Mouse (Mus musculus) cerebral cortex, adult 2 months (tissue): ENCODE data around the gene Pbrm1.

Source experiments
- WGBS: fragments of 180-500 bp; shearing (Covaris S2); methylation state at CpG from one replicate; pipeline ENCODE4 v1.1.7; 2018; 5-methylcytosine and 5-hydroxymethylcytosine counted together

The Pbrm1 gene

DNA sequence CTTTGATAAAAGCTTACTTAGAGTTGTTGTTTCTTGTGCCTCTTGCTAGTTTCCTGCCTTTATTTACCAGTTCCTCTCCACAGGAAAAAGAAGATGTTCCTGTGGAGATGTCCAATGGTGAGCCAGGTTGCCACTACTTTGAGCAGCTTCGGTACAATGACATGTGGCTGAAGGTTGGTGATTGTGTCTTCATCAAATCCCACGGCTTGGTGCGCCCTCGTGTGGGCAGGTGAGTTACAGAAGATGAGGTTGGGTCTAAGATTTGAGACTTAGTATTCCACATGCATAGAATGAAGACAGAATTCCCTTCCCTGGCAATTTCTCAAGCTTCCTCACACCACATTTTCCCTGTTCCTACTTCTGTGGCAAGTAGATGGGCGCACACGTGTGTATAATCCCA lies 68.5 kb downstream of the Pbrm1 start:
- 85% methylated on average over 6 of the region's 6 CpGs for WGBS

DNA sequence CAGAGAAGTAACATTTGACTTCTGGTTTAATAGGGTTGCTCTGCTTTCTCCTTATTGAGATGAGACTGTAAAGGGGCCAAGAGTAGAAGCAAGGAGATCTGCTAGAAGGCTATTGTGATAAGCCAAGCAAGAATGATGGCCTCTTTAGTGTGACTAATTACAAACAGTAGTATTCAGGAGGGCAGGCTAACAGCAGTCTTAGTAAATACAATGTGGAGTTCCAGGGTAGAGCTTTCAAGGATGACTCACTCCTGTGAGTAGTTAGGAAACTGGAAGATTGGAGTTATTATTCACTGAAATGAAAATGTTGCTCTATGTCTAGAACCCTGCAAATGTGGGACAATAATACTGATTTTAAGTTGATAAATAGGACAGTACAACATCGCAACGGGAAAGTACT lies 69.6 kb downstream of the Pbrm1 start:
- WGBS = 78% methylated on average over 2 of the region's 2 CpGs

DNA sequence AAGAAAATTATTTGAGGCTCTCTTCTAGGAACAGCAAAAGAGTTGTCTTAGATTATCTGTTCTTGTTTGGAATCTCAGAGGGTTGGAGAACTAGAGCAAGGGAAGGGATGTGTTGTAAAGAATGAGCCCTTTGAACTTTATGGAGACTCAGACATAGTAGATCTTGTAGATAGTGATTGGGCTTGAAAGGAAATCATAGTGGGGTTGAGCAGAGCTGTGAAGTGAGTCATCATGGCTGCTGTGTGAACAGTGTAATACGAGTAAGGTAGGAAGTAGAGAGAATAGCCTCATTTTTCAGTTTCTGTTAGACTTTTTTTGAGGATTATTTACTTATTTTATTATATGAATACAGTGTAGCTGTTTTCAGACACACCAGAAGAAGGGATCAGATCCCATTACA lies 71.0 kb downstream of the Pbrm1 start:
- 60% methylated on average over 1 of the region's 1 CpGs for whole genome bisulfite sequencing

DNA sequence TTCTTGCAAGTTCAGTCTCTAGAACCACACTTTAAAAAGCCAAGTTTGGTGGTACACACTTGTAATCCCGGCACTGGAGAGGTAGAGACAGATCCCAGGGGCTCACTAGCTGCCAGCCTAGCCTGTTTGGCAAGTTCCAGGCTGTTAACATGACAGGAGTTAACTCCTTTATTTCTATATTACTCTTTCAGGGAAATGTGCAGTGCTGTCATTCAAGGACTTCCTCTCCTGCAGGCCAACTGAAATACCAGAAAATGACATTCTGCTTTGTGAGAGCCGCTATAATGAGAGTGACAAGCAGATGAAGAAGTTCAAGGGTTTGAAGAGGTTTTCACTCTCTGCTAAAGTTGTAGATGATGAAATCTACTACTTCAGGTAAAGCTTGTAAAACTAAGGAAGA lies 86.2 kb downstream of the Pbrm1 start:
- WGBS = 97% methylated on average over 2 of the region's 2 CpGs

DNA sequence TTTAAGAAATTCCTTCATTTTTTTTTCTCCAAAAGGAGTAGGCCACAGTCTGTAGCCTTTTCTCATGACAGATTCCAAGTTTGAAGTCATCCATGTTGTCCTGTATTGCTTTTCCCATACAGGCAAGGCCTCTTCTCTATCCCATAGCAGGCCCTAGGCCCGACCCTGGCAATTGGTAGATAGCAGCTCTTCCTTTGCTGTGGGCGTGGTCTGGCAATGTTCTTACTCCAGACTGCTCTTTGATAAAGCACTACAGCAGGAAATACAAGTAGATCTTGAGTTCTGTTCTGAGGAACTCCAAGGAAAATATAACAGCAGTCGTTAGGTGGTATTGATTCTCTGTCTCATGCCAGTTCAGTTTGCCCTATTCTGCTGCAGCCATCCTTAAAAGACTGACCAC lies 91.7 kb downstream of the Pbrm1 start:
- WGBS = 75% methylated on average over 3 of the region's 3 CpGs

DNA sequence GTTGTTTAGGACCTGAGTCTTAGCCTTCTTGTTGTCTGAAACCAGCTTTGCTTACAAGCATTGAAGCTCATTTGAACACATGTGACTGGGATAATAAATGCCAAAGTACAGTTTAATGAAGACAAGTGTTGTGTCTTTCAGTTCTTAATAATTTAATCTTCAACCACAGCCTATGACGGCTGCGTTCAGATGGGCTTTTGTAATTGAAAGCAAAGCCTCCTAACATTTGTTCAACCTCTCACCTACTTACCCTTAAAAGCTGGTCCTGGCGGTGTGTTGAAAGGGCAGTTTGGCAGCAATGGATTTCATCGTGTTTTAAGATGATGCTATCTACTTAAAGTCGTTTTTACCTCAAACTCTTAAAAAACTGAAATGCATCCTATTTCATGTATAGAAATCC lies 93.2 kb downstream of the Pbrm1 start:
- WGBS = 84% methylated on average over 5 of the region's 5 CpGs

DNA sequence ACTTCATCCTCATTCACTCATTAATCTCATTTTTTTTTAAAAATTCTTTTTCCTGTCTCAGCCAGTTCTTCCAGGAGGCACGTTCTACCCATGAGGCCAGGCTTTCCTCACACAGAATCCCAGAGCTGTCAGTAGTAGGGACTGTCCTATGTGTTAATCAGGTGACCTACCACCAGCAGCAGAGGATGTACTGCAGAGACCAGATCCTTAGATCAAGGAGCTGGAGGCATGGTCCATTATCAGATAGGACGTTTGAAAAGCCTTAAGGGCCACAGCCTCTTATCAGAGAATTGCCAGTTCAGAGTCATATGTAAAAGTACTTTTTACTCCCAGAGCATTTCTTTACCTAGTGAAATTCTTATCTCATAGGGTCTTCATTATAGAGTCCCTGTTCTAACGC lies 95.1 kb downstream of the Pbrm1 start:
- WGBS = 87% methylated on average over 3 of the region's 3 CpGs

DNA sequence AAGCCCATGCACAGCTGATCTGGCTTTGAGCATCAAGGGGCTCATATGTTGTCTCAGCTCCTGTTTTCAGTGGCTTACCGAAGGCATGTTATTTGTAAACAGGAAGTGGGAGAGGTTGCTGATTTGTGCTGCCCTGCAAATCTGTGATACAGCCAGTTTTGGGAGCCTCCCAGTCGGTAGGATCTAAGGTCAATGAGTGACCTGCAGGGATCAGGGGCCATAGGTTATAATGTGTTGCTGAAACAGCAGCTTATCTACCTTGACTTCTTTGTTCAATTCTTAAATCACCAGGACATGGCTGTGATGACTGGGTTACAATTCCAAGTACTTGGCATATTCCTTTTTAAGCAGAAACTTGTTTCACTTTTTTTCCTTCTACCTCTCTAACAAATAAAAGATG lies 96.6 kb downstream of the Pbrm1 start:
- WGBS = 70% methylated on average over 2 of the region's 2 CpGs

DNA sequence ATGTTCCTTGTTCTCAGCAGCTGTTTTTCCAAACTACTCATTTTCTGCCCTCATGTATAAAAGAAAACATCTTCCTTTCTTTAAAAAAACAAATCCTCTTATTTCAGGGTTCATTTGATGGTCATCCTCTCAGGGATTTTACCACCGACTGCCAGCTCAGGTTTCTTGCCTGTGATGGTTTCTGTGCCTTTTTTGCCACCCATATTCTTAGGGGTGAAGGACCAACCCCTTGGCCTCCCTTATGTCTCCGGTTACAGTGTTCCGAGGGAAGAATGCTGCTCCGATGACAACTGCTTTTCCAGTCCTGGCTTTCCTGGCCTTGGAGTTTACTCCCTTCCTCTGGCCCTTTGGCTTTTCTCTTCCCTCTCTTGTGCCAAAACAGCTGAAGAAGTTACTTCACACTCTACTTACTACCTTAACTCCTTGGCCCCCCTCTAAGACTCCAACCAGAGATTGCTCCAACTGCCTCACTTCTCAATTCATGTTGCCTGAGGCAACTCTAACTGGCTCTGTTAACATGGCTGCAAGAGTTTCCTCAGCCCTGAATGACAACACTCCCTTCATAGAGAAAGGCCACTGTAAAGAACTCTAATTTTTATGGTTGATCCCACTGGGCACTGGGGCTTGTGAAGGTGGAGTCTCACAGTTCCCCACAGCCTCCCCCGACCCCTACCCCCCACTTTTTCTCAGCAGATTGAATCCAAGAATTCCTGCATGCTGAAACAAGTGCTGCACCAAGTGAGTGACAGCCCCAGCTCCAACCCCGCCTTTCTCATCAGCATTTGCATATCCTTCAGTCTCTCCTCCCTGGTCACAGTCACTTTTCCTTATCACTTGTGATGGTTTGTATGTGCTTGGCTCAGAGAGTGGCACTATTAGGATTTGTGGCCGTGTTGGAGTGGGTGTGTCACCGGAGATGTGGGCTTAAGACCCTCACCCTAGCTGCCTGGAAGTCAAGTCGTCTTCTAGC lies 106.5 kb downstream of the Pbrm1 start:
- WGBS = 65% methylated on average over 9 of the region's 9 CpGs

DNA sequence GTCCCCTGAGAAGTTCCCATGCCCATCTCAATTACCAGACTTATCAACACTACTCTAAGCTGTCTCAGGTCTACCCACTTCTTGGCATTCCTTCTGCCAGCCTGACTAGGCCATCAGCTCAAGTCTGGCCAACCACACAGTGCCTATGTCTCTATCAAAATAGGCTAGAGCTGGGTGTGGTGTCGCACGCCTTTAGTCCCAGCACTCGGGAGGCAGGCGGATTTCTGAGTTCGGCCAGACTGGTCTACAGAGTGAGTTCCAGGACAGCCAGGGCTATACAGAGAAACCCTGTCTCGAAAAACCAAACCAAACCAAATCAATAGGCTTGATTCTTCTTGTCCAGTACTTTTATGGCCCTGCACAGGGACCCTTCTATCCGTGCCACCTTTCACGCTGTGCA lies 107.9 kb downstream of the Pbrm1 start:
- 89% methylated on average over 8 of the region's 8 CpGs for WGBS

DNA sequence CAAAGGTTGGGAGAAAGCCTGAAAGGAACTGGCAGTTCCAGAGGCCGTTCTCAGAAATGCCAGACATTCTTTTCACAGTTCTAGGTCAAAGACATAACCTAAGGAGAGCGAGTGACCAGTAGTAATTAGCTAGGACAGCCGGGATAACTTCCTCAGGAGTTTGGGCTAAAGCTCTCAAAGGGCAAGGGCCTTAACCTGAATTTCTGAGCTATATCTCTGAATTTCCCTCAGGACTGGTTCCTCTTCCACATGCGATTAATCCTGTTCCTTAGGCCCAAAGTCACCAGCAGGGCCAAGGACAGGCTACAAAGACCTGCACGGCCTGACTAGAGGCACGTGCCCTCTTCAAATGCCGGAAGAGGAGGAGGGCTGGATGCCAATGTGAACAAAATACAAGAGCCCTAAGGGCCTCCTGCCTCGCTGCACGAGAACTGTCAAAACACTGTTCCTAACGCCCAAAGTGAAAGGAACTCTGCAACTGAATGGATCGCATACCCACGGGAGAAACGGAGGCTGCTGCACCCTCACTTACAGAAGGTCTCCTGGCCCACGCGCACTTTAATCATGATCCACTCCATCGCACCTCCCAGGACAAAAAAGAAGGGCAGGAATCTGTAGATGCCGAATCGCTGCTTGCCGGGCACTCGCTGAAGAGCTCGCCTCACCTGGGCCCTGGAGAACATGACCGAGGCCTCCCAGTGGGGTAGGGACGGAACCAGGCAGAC lies 109.3 kb downstream of the Pbrm1 start:
- WGBS = 1% methylated on average over 23 of the region's 23 CpGs

DNA sequence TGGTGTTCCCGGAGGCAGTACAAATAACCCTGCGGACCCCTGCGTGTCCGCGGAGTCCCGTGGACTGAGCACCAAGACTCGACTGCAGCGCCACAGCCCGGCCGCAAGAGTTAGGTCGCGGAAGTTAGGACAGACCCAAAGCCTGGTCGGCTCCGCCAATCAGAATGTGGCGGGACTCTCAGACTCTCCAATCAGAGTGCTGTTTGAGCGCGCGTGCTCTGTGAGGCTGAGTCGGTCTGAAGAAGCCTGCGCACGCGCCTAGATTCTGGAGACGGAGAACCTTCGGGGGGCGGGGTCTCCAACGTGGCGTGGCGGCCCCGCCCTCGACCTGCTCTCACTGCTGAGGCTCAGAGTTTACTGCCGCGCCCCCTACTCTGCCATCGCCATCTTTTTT lies 109.9 kb downstream of the Pbrm1 start, which contains the start of gene Smim4:
Gene Smim4 (minus strand): TSS at position 131 of the 394 bp plus-strand sequence.
- WGBS = under 1% methylated on average over 33 of the region's 33 CpGs

DNA sequence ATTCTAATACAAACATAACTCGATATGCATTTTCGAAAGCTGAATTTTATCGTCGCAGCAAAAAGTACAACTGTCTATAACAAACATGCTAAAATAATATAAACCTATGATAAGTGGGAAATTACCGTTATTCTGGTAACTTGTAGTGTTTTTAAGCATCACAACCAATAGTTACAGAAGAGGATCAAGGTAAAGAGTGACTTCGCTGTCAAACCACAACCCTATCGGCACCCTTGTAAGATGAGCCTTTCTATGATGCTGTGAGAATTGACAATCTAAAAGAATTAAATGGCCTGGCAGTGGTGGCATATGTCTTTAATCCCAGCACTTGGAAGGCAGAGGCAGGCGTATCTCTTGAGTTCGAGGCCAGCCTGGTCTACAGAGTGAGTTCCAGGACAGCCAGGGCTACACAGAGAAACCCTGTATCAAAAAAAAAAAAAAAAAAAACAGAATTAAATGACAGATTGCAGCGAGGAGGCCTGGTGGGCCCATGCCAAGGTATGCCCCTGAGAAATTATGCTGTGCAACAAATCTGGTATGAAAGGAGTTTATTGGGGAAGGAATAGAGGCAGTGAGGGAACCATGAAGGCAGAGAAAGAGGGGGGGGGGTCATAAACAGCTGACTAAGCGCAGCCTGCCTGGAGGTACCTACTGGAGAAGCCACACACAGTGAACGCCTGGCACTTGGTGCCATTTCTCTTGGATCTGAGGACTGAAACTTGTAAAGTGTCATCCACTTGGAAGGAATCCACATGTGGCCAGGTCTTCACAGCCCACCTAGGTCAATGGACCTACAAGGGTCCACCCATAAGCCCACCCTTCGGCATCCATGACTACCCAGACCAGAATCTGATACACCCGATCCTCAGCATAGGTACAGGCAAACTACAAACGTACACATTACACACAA lies 110.6 kb downstream of the Pbrm1 start:
- 59% methylated on average over 15 of the region's 15 CpGs for WGBS

DNA sequence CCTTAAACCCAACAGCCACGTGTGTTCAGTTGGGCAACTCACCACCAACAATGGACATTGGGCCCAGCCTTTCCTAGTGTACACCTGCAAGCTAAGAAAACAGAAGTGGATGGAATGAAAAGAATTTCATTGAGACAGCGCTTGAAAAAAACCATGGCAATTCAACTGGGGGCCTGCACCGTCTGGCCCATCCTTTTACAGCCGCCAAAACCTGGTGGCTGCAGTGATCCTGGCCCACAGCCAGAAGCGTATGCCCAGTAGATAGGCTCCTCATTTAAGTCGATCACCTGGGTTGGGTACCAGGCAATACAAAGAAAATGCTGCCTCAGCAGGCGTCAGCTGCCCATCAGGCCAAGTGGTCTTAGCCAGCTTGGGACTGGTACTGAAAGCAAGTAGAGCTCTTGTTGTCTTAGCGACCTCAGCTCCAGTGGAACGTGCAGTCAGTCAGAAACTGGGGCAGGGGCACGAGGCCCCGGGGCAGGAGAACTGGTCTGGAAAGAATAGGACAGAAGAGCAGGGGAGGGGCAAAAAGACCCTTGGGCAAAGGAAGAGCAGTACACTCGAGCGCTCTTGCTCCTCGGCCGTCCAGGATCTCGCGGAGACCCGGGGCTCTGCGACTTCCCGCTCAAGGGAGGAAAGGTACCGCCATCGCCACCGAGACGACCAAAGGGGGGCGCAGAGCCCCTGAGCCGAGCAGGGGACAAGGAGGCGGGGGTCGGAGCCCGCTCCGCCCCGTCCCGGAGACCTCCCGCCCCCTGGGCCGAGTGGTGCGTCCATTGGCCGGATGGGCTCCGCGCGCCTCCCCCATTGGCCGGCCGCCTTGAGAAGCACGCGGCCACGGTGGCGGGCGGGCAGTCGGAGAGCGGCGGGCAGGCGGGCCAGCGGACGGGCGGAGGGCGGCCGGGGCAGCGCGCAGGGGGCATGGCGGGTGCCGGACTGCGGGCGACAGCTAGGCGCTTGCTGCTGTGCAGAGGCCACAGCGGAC lies 111.6 kb downstream of the Pbrm1 start, which contains the start of gene Nt5dc2:
Gene Nt5dc2 (plus strand): TSS at position 818 of the 985 bp plus-strand sequence.
- 7% methylated on average over 63 of the region's 63 CpGs for WGBS

DNA sequence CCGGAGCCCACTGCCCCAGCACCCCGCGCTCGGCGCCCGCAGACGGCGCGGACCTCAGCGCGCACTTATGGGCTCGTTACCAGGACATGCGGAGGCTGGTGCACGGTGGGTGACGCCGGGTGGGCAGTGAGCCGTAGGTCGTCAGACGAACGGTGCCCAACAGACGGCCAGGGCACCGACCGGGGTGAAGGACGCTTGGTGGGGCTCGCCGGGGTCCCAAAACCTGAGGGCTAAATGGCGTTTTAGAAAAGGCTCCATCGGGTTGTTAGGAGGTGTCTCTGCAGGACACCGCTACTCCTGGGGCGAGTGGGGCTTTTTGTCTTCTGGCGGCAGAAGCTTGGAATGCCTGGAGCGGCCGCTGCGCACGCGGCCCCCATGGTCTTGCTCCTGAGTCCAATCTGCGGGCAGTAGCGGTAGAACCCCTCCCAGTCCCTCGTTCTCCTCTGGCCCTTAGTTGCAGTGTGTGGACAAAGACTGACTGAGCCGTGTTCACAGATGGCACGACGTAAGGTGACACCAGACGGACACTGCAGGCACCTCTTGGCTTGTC lies 112.4 kb downstream of the Pbrm1 start:
- WGBS = 7% methylated on average over 43 of the region's 43 CpGs

DNA sequence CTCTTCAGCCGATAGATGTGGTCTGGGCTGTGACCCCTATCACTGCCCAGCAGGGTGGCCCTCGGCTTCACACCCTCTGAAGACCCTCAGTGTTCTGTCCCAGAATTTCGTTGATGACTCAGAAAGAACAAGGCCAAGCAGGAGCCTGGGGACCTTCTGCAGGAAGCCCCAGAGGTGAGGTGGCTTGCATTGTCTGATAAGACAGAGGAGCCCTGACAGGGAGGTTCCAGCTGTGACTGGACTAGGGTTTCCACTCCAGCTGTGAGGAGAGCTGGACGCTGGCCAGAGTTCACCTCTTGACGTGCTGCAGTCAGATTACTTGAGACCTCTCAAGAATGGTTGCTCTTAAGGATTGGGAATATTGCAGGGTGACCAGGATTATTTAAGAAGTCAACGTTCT lies 113.1 kb downstream of the Pbrm1 start:
- 35% methylated on average over 6 of the region's 6 CpGs for WGBS

DNA sequence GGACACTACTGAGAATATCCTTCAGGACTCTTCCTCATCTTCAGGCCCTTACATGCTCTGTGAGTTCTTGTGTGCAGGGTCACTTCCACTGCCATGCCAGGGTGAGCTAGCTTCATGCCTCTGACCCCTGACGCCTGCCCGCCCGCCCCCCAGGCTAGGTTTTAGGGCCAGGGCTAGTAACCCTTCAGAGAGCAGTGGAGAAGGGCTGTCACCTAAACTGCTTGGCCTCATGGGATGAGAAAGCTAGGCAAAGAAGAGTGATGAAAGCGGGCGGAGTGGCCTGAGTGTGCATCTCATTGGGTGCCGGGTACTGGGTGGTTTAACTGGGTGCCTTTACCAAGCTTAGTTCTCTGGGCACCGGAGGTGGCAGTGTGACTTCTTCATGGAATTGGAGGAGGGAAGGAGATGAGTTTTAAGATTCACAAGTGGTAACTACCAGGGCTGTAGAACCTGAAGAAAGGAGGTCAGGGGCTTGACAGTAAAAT lies 113.6 kb downstream of the Pbrm1 start:
- 95% methylated on average over 7 of the region's 7 CpGs for WGBS

DNA sequence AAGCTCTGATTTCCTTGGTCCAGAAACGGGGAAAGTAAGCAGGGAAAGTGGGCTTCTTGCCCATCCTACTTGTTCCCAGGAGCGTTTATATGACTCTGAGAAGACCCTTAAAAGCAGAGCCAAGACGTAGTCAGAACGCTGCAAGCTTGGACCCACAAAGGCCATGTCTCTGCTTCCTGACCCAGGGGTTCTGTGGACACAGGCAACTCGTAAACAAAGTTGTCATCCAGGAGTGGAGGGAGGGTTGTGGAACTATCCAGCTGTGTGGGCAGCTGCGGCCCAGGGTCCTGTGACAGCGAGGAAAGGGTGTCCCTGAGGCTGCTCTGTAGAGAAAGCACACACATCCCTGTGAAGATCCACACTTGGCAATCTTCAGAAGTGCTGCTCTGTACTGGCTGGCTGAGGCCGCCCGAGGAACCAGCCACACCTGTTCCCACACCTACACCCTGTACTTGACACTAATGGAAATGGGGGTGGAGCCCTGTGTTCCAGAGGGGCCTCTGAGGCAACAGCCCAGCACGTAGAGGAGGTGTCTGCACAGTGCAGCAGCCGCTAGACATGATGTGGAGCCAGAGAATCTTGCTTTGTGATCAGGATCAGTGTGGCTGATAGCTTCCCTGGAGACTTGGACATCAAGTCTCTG lies 114.2 kb downstream of the Pbrm1 start:
- WGBS = 61% methylated on average over 11 of the region's 11 CpGs
